Mouse (Mus musculus): ENCODE results near the gene Pms2. TPM values are rescaled to one million over a fixed set of nuclear protein-coding genes. Genes with fewer than 3 reads are reported as not detected.

The Pms2 gene
- polyA plus RNA-seq, 1 experiment, result 18.6 TPM

GRCm38 (mm10) chr5:143972628-143973027 is 62.9 kb downstream of the Pms2 start:
- TF ChIP-seq POLR2A (IDR thresholded peaks at IDR 0.05; ENCODE audit: borderline replicate concordance, extremely low read depth, insufficient read depth, insufficient read length, poor library complexity, severe bottlenecking), result no peak
- DNase-seq (ENCODE audit: low read depth), result no peak

GRCm38 (mm10) chr5:143974931-143975630 is 65.3 kb downstream of the Pms2 start:
- no peak for TF ChIP-seq POLR2A (IDR thresholded peaks at IDR 0.05; ENCODE audit: borderline replicate concordance, extremely low read depth, insufficient read depth, insufficient read length, poor library complexity, severe bottlenecking)
- peak; percentile 97 for TF ChIP-seq CTCF (IDR thresholded peaks at IDR 0.05; ENCODE audit: borderline replicate concordance, extremely low read depth, insufficient read depth, insufficient read length)
- peak; percentile 76 for DNase-seq (ENCODE audit: low read depth)

GRCm38 (mm10) chr5:143975631-143975933 is 65.8 kb downstream of the Pms2 start:
- TF ChIP-seq POLR2A (IDR thresholded peaks at IDR 0.05; ENCODE audit: borderline replicate concordance, extremely low read depth, insufficient read depth, insufficient read length, poor library complexity, severe bottlenecking) (no peak), CTCF (IDR thresholded peaks at IDR 0.05; ENCODE audit: borderline replicate concordance, extremely low read depth, insufficient read depth, insufficient read length) (no peak)

GRCm38 (mm10) chr5:143976232-143976631 is 66.5 kb downstream of the Pms2 start:
- TF ChIP-seq POLR2A (IDR thresholded peaks at IDR 0.05; ENCODE audit: borderline replicate concordance, extremely low read depth, insufficient read depth, insufficient read length, poor library complexity, severe bottlenecking) (no peak), CTCF (IDR thresholded peaks at IDR 0.05; ENCODE audit: borderline replicate concordance, extremely low read depth, insufficient read depth, insufficient read length) (no peak)

More at GRCm38 (mm10) chr5:143975631-143975933, 65.8 kb downstream of the Pms2 start:
- DNase-seq (ENCODE audit: low read depth), result no peak

GRCm38 (mm10) chr5:143976726-143977431 is 67.1 kb downstream of the Pms2 start:
- no peak for DNase-seq (ENCODE audit: low read depth)
- TF ChIP-seq POLR2A (IDR thresholded peaks at IDR 0.05; ENCODE audit: borderline replicate concordance, extremely low read depth, insufficient read depth, insufficient read length, poor library complexity, severe bottlenecking) (no peak), CTCF (IDR thresholded peaks at IDR 0.05; ENCODE audit: borderline replicate concordance, extremely low read depth, insufficient read depth, insufficient read length) (no peak)

More at GRCm38 (mm10) chr5:143976232-143976631, 66.5 kb downstream of the Pms2 start:
- no peak for DNase-seq (ENCODE audit: low read depth)

GRCm38 (mm10) chr5:143980858-143981257 is 71.1 kb downstream of the Pms2 start:
- DNase-seq (ENCODE audit: low read depth), result peak; percentile 66
- TF ChIP-seq CTCF (IDR thresholded peaks at IDR 0.05; ENCODE audit: borderline replicate concordance, extremely low read depth, insufficient read depth, insufficient read length), result no peak
- TF ChIP-seq POLR2A (IDR thresholded peaks at IDR 0.05; ENCODE audit: borderline replicate concordance, extremely low read depth, insufficient read depth, insufficient read length, poor library complexity, severe bottlenecking), result no peak

GRCm38 (mm10) chr5:143982361-143982760 is 72.6 kb downstream of the Pms2 start:
- no peak for TF ChIP-seq CTCF (IDR thresholded peaks at IDR 0.05; ENCODE audit: borderline replicate concordance, extremely low read depth, insufficient read depth, insufficient read length)
- no peak for TF ChIP-seq POLR2A (IDR thresholded peaks at IDR 0.05; ENCODE audit: borderline replicate concordance, extremely low read depth, insufficient read depth, insufficient read length, poor library complexity, severe bottlenecking)
- no peak for DNase-seq (ENCODE audit: low read depth)

Other genes starting within 250 kb of the Pms2 start
- gene Usp42, start 177.7 kb upstream of the Pms2 start, polyA plus RNA-seq (2012; rRNA removed), result 15.0 and 28.2 TPM in 2 replicates
- gene Eif2ak1, start 92.2 kb upstream of the Pms2 start, polyA plus RNA-seq (2012; rRNA removed), result 26.1 and 31.8 TPM in 2 replicates
- 0.48 and 0.53 TPM in 2 replicates for gene Ankrd61, start 12.3 kb upstream of the Pms2 start, polyA plus RNA-seq (2012; rRNA removed)
- 76.1 and 79.8 TPM in 2 replicates for gene Aimp2, start 117 bp upstream of the Pms2 start, polyA plus RNA-seq (2012; rRNA removed)
- 2.1 and 2.7 TPM in 2 replicates for gene Gm42421, start 18.2 kb downstream of the Pms2 start, polyA plus RNA-seq (2012; rRNA removed)
- gene Rsph10b, start 23.1 kb downstream of the Pms2 start, polyA plus RNA-seq (2012; rRNA removed), result 7.4 and 9.4 TPM in 2 replicates
- gene Ccz1, start 104.9 kb downstream of the Pms2 start, polyA plus RNA-seq (2012; rRNA removed), result 53.6 and 54.9 TPM in 2 replicates
- not detected in 2 replicates for gene Ocm, start 116.7 kb downstream of the Pms2 start, polyA plus RNA-seq (2012; rRNA removed)
- gene Lmtk2, start 190.5 kb downstream of the Pms2 start, polyA plus RNA-seq (2012; rRNA removed), result 14.0 and 24.8 TPM in 2 replicates

Measured in brain, embryonic 14.5 days (tissue).